Mouse (Mus musculus) adipocyte (in vitro differentiated cells): ENCODE data around the gene P3h4.

Source experiments
- DNase-seq: peaks from one replicate; pipeline ENCODE4 v3.0.0-alpha.2; 2016; ENCODE audit warnings: low spot score

P3h4 gene

DNA sequence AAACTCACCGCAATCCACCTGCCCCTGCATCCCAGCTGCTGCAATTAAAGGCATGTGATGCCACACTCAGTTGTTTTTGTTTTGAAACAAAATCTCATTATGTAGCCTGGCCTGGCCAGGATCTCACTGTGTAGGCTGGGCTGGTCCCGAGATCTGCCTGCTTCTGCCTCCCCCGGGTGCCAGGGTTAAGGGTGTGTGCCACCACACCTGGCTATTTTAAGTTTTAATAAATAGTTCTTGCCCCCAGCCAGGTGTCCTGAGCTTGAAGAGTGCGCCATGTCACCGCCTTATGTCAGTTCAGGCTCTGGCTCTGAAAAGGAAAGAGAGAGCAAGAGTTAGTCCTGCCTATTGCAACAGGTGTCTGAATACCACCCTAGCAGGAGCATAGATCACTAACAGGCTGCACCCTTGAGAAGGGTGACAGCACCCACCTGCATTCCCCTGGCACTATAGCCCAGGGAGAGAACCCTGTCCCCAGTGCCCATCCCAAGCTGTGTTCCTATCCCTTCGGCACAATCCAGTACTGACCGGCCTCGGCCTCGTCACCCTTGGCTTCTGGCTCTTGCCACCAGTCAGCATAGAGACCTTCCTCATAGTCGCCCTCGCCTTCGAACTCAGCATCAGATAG, 5.7 kb downstream of the P3h4 start:
- no peak for DNase-seq

GRCm38 (mm10) chr11:100408076-100408834, 6.4 kb downstream of the P3h4 start:
- peak; percentile 76 for DNase-seq

- DNase-seq = no peak
Measured at GRCm38 (mm10) chr11:100406995-100407705, 7.5 kb downstream of the P3h4 start.

DNA sequence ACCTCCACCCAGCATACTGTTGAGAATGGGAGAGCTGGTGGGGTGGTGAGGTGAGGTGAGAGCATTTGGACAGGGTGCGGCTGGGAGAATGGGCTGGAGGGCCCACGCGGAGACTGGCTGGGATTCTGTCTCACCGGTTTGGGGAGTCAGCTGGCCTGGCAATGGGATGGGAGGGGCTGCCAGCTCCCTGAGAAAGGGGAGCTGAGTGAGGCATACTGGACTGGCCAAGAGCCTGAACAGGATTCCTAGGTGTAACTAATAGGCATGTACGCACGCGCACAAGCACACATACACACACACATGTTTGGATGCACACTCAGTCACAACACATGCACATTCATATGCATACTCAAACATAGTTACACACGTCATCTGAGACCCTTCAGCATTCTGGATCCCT, 8.4 kb downstream of the P3h4 start:
- no peak for DNase-seq

DNA sequence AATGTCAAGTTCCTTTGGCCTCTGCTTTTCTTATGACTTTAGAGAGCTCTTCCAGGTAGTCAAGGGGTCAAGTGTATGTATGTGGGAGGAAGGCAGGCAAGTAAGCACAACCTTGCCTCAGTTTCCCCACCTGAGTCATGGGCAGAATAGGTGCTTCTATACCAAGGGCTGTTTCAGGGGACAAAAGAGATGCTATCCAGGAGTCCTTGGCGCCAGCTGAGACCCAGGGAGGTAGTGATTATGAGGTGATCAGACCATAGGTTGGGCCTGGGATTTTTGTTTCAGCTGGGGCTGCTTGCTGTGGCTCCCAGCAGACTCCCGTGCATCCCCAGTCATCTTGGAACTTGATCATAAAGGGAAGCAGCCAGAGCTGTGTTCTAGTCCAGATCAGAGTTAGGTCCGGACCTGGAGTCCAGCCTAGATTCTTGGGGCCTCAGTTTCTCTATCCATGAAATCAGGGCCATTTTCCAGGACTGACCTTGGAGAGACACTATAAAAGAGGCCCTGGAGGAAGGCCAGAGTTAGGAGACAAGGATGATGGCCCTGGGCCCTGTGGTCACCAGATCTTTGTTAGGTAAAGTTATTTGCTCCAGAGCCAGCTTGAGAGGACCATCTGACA, 10.1 kb downstream of the P3h4 start:
- DNase-seq = no peak

- no peak for DNase-seq
Measured at GRCm38 (mm10) chr11:100403445-100404134, 11.0 kb downstream of the P3h4 start.

DNA sequence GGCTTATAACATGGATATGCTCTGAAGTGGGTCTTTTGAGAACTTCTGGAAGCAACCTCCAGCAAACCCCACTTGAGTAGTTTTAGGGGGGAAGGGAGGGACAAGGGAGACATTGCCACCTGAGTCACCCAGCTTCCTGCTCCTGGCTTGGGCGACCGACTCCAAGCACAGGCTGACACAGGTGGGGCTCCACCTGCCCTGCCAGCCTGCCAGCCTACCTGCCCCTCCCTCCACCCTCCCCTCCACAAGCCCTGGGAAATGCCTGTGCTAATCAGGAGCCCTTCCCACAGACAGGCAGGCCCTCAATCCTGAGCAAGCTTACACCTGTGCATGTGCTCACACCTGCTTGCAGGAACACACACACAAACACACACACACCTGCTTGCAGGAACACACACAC, 12.0 kb downstream of the P3h4 start:
- no peak for DNase-seq

- DNase-seq = no peak
Measured at GRCm38 (mm10) chr11:100402240-100402639, 12.4 kb downstream of the P3h4 start.

DNA sequence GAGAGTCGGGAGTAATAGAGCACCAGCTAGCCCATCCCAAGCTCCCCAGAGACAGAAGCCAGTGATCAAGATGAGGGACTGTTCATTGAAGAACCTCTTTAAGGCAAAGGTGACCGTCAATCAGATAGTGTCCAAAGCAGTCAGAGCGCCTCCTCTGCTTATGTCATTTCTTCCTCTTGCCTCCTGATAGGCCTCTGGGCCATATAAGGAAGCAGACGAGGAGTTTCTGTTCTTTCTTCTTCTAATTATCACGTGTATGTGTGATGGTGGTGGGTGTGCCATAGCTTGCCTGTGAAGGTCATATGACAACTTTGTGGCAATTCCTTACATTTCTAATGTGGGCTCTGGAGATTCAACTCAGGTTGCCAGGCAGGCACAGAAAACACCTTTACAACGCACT, 13.8 kb downstream of the P3h4 start:
- DNase-seq = no peak

DNA sequence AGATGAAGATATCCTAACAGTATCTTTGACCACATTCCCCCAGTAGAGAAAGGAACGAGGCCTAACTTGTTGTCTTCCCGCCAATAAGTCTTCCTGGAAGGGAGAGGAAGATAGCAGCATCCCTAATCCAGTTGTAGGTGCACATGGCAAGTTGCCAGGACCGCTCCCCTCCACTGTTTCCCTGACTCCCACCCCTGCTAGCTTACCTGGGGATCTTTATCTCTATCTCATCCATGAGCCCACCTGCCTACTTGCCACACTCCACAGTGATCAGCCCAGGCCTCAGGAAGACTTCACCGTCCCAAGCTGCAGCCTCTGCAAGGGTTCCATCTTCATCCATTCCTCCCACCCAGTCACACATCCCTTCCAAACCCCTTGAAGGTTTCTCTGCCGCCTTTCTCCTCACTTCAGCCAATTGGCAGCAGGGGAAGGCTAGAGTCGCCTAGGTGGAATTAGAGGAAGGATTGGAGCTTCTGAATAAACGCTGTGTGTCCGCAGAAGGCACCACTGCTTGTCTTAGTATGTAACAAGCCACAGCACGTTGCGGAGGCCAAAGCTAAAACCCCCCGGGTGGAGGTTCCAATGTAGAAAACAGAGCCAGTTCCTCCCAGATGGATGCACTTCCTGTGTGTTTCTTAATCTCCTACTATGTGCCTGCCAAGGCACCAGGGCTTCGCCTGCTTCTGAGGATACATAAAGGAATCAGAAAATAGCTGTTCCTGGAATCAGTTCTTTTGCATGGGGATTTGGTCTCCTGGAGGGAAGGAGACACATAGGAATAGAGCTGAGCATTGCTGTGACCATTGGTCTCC, 14.7 kb downstream of the P3h4 start:
- DNase-seq = no peak

- no peak for DNase-seq
Measured at GRCm38 (mm10) chr11:100399320-100399719, 15.3 kb downstream of the P3h4 start.

GRCm38 (mm10) chr11:100398517-100398916, 16.1 kb downstream of the P3h4 start:
- DNase-seq = no peak

DNA sequence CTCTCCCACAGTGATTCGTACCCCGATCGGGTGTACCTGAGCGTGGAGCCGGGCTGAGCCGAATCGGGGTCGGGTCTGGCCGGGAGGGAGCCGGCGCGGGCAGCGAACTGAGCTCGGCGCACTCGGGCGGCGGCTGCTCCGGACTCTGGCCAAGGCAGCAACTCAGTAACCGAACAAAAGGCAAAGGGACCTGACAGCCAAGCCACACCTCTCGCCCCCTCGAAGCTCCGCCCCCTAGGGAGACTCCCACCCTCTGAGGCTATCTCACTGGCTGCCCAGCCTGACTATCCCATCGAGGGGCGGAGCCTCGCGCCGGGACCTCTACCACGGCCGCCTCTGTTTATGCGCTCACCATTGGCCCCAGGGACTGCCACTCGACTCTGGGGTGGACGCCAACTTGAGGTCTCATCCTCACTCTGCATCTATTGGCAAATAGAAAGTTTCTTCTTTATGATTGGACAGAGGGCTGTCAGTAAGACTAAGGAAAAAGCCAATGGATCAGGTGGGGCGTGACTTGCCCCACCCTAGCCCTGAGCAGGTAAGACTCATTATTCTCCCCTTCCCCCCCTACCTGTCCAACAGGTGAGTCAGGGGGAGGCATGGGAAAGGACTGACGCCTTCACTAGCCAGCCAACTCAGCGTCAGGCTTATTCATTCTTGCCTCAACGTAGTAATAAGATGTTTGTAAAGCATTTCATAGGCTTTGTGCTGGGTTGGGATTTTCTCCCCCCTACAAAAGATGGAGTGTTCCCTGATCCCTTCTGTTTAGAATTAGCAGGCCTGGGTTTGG, 16.8 kb downstream of the P3h4 start, which contains the start of gene Jup:
TSS of gene Jup (minus strand) at position 164 of the 790 bp plus-strand sequence.
- peak; percentile 99 for DNase-seq

DNA sequence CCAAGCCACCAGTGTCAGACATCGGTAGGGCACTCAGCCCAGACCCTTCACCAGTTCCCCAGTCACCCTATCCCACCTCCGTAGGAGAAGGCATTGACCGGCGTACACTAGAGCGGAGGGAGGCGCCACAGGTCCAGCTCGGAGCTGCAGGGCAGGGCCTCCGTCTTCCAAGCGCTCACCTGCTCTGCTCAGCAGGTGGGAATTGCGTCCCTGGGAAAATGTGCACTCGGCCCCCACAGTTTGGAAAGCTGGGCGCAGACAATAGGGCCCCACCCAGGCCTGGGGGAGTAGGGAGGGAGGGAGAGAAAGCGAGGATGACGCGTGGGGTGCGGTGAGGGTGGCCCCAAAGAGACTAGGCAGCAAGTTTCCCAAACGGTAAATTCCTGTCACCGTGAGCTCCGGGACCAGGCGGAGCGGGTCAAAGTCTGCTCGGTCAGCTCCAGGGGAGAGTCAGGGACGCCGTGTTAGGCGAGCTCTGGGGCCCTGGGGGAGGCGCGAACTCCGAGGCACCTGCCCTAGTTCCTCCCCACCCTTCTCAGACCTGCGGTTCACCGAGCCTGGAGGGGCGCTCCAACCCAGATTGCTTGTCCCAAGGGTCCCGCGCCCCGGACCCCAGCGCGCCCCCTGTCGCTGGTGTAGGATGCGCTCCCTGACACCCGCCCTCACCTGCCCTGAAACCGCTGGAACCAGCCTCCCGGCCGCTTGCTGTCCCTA, 17.6 kb downstream of the P3h4 start:
- DNase-seq = no peak

- DNase-seq = no peak
Measured at GRCm38 (mm10) chr11:100395861-100396631, 18.6 kb downstream of the P3h4 start.

DNA sequence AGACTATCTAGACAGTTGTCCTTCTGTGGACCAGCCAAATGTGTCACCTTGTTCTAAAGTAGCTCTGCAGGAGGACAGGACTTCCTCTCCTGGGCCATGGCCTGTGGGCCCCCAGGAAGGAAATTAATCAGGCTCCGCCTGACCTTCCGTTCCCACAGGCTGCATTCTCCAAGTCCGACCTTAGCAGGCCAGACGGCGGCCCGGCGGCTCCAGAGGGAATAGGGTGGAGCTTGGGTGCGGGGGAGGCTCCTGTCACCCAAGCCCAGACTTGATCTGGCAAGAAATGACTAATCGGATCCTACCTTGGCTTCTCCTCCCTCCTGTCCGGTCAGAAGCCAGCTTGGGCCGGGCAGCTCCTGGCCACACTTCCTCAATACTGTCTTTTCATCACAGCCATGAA, 19.4 kb downstream of the P3h4 start:
- no peak for DNase-seq

GRCm38 (mm10) chr11:100394353-100395074, 20.1 kb downstream of the P3h4 start:
- peak; percentile 71 for DNase-seq

DNA sequence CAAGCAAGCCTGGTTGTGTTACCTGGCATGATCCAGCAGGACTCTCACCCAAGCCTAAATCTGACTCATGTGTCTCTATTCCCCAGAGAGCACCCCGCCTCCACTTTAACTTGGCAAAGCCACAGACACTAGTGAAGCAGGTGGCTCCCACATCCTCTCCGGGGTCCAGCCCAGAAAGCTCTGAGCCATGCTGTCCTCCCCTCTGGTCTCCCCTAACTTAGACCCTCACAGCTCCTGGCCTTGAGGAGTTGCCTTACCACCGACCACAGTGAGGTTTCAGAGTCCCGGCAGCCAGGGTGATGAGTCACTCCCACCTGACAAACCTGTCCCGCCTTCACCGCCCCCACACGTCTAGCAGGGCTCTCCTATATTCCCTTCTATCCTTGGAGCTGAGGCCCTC, 20.9 kb downstream of the P3h4 start:
- DNase-seq = no peak
